Mouse (Mus musculus) granulocyte monocyte progenitor cell, adult 5-6 weeks (primary cell): ENCODE measurements around the gene Tgfbrap1. TPM values are rescaled to one million over a fixed set of nuclear protein-coding genes. Genes with fewer than 3 reads are reported as not detected.
"Not testable (repeated sequence)": the region's sequence is repeated elsewhere in the genome, so short reads cannot be mapped to it uniquely, and the experiment has no call there.

Experiments
- ATAC-seq: replicated peaks from 2 replicates; pipeline ENCODE4 v1.8.0; 2016; ENCODE audit warnings: mild to moderate bottlenecking, moderate TSS enrichment, inconsistent platforms; ENCODE audit not compliant: poor library complexity, severe bottlenecking
- total RNA-seq, 2 experiments: library from RNA; stranded (forward) in 1 of 2; stranded (reverse) in 1 of 2; fragments of 200-712, 200-1000 nt in 1 of 2; fragments of >200 nt in 1 of 2; fragmentation: Nextera tagmentation in 1 of 2; gene quantifications; 2 replicates each; pipeline ENCODE4 v1.2.3; 2014 to 2017

Gene Tgfbrap1
- total RNA-seq, 2 experiments from 2014 or later = 11.8 to 17.0 TPM

DNA sequence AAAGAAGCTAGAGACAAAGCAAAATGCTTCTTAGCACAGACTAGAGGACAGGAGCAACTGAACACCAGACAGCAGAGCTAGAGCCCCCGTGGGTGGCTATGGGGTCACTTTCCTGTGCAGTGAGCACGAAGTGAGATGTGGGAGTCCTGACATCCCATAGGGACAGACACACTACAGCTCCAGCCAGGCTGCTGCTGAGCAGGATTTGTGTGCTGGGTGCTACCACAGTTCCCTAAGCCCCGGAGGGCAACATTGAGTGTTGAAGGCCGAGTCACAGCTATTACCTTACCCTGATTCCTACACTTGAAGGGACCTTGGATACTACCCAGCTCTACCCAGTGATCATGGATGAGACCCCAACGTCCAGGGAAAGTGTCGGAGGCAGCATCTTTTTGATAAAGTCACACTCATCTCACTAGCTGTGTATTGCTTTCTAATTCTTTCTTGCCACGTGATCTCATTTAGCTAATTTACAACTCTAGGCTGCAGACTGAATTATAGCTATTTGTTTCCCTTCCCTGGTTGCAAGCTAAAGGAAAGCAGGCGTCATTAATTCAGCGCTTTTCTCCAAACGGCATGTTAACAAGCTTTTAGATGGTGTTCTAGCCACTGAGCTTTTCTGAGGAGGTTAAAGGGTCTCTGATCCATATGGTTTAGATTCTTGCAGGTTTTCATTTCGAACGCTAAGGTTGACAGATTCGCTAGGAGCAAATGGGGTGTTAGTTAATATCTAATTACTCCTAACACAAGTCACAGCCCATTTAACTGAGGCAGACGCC, 53.0 kb downstream of the Tgfbrap1 start:
- no peak for ATAC-seq

DNA sequence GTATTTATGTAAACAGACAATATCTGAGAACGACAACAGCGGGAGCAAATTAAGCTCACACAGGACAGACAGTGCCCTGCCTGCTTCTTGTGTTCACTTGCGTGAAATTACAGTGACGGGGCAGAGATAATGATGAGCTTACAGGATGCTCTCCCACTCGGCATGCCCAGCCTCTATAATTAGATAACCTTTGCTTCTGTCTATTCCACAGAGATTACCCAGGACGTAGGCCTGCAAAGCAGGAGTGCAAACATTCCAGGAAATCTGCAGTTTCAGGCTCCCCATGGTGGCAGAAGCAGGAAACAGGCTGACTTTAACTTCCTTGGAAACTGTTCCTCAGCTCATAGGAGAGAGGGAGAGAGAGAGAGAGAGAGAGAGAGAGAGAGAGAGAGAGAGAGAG, 56.2 kb downstream of the Tgfbrap1 start:
- ATAC-seq = no peak

GRCm38 (mm10) chr1:43036014-43036413, 62.4 kb downstream of the Tgfbrap1 start:
- ATAC-seq = no peak

GRCm38 (mm10) chr1:43015153-43015685, 83.2 kb downstream of the Tgfbrap1 start:
- ATAC-seq = not testable (repeated sequence)

GRCm38 (mm10) chr1:43010461-43010860, 88.0 kb downstream of the Tgfbrap1 start:
- ATAC-seq = no peak

DNA sequence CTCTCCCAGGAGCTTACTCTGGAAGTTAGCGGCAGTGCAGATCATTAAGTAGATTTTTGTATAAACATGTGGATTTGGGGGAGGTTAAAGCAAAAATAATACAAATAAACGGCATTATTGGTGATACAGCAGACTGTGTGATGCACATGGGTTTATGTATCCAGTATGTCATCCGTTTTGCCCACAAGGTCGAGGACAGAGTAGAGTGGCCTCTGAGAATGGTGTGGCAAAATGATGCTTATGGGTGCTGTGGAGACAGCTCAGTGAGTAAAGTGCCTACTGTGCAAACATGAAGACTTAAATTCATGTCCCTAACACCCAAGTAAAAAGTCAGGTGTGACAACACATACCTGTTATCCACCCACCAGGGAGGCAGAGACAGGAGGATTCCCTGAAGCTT, 91.9 kb downstream of the Tgfbrap1 start:
- ATAC-seq = no peak

GRCm38 (mm10) chr1:43006051-43006514, 92.4 kb downstream of the Tgfbrap1 start:
- no peak for ATAC-seq

Other genes with a start within 250 kb of the Tgfbrap1 start
- 77.7 and 91.8 TPM in 2 replicates for gene Mrps9, start 247.4 kb downstream of the Tgfbrap1 start, total RNA-seq (2014; fragmentation: Nextera tagmentation)
- gene Mrps9, start 247.4 kb downstream of the Tgfbrap1 start, total RNA-seq (2017) = 83.1 and 85.3 TPM in 2 replicates
- gene Gpr45, start 145.8 kb downstream of the Tgfbrap1 start, total RNA-seq (2014; fragmentation: Nextera tagmentation) = 0.51 TPM in 1 of 2 replicates, not detected in the other
- gene Gpr45, start 145.8 kb downstream of the Tgfbrap1 start, total RNA-seq (2017) = 0.04 TPM in 1 of 2 replicates, not detected in the other
- 9.7 and 12.7 TPM in 2 replicates for gene AI597479, start 73 bp upstream of the Tgfbrap1 start, total RNA-seq (2014; fragmentation: Nextera tagmentation)
- 19.9 and 20.8 TPM in 2 replicates for gene AI597479, start 73 bp upstream of the Tgfbrap1 start, total RNA-seq (2017)
- gene Fhl2, start 98.3 kb upstream of the Tgfbrap1 start, total RNA-seq (2014; fragmentation: Nextera tagmentation) = not detected in 2 replicates
- 0.88 TPM in 1 of 2 replicates, not detected in the other for gene Fhl2, start 98.3 kb upstream of the Tgfbrap1 start, total RNA-seq (2017)